Comparison of ENCODE assay signal across 27 mouse cellular contexts in the genomic region with DNA sequence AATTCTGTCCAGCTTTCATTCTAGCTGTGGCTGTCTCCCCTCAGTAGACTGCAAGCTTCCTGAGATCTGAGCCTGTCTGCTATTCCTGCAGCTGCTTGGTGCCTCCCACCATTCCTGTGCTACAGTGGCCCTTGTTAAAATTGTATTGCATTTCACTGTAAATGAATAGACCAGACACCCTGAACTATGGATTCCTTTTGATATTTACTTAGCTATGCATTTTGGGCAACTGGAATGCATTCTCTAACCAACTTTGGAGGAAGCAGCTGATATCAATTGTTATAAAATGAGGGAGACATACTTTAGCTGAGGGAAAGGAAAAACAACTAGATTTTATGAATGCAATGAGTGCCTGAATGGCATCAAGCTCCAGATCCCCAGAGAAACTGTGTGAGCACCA.
A peak's percentile ranks its signal among the peaks of the same experiment; 100 is the strongest.
DNase-seq lines count a peak whose midpoint lies in the region; ATAC-seq and TF ChIP-seq lines count a peak whose summit lies in the region.
"Had no signal": no experiment of that assay in that cellular context is flagged by ENCODE, and none has a peak within 500 bp of the region (broad histone marks: within the 10 kb centered on the region; RNA-seq: fewer than 3 reads in every experiment).

No protein-coding gene starts in this region.

- no peaks in the 10 kb centered on the region for H3K9me3 ChIP-seq in midbrain, embryonic 15.5 days
- H3K9me3 ChIP-seq in midbrain, embryonic 11.5 days (ENCODE audit: control insufficient read depth, low read length): no peaks in the 10 kb centered on the region; the same call in 1 of the 2 replicates
- H3K9me3 ChIP-seq: embryonic facial prominence, embryonic 15.5 days; forebrain, embryonic 12.5 days; heart, embryonic 12.5 days; heart, embryonic 15.5 days; hindbrain, embryonic 13.5 days; intestine, embryonic 15.5 days had no signal

- peak; percentile 62 for ATAC-seq in frontal cortex, adult (ENCODE audit: low TSS enrichment)
- no peak for ATAC-seq in midbrain, embryonic 15.5 days (replicated peaks)
- ATAC-seq in midbrain, embryonic 11.5 days (ENCODE audit: low FRiP score): no peak
- ATAC-seq: CD4-positive, CD25-positive, alpha-beta regulatory T cell, adult 4 months; forebrain, embryonic 16.5 days; hindbrain, embryonic 16.5 days; intestine, embryonic 15.5 days had no signal

- no peak overlapping the region for H3K9ac ChIP-seq in midbrain, embryonic 15.5 days
- no peak overlapping the region for H3K9ac ChIP-seq in midbrain, embryonic 11.5 days (ENCODE audit: low read length)
- H3K9ac ChIP-seq: embryonic facial prominence, embryonic 15.5 days; forebrain, embryonic 12.5 days; heart, embryonic 12.5 days; heart, embryonic 15.5 days; hindbrain, embryonic 13.5 days; intestine, embryonic 15.5 days had no signal

- peak overlapping the region; percentile 32; the same call in 1 of the 2 replicates for H3K27ac ChIP-seq in left cerebral cortex, adult 2 months
- H3K27ac ChIP-seq in midbrain, embryonic 15.5 days: 0 out of 2 replicates have a peak overlapping the region, but pooled peaks have one; percentile 18
- H3K27ac ChIP-seq in midbrain, embryonic 11.5 days (ENCODE audit: low read depth, low read length): no peak overlapping the region
- H3K27ac ChIP-seq: embryonic facial prominence, embryonic 15.5 days; forebrain, embryonic 12.5 days; heart, embryonic 15.5 days; hindbrain, embryonic 10.5 days; hindbrain, embryonic 13.5 days; intestine, embryonic 15.5 days had no signal

- no peaks in the 10 kb centered on the region for H3K36me3 ChIP-seq in midbrain, embryonic 15.5 days (replicated peaks)
- H3K36me3 ChIP-seq in midbrain, embryonic 11.5 days (ENCODE audit: control insufficient read depth, insufficient read depth, low read length): no peaks in the 10 kb centered on the region
- H3K36me3 ChIP-seq: embryonic facial prominence, embryonic 15.5 days; forebrain, embryonic 12.5 days; heart, embryonic 12.5 days; heart, embryonic 15.5 days; hindbrain, embryonic 10.5 days; intestine, embryonic 15.5 days had no signal

- no peak overlapping the region for H3K4me3 ChIP-seq in left cerebral cortex, adult 2 months
- no peak overlapping the region for H3K4me3 ChIP-seq in midbrain, embryonic 15.5 days
- no peak overlapping the region for H3K4me3 ChIP-seq in midbrain, embryonic 11.5 days (ENCODE audit: low read depth, low read length)
- H3K4me3 ChIP-seq: embryonic facial prominence, embryonic 15.5 days; forebrain, embryonic 12.5 days; heart, embryonic 12.5 days; heart, embryonic 15.5 days; hindbrain, embryonic 10.5 days; hindbrain, embryonic 13.5 days; intestine, embryonic 15.5 days had no signal

- H3K27me3 ChIP-seq in midbrain, embryonic 15.5 days (replicated peaks): no peaks in the 10 kb centered on the region
- no peaks in the 10 kb centered on the region for H3K27me3 ChIP-seq in midbrain, embryonic 11.5 days (ENCODE audit: control insufficient read depth, insufficient read depth, low read length)
- H3K27me3 ChIP-seq: embryonic facial prominence, embryonic 15.5 days; forebrain, embryonic 12.5 days; heart, embryonic 12.5 days; heart, embryonic 15.5 days; hindbrain, embryonic 13.5 days; intestine, embryonic 15.5 days had no signal

- TF ChIP-seq CTCF in left cerebral cortex, adult 2 months (IDR thresholded peaks at IDR 0.05): no peak

- no peak overlapping the region for H3K4me2 ChIP-seq in midbrain, embryonic 15.5 days
- no peak overlapping the region for H3K4me2 ChIP-seq in midbrain, embryonic 11.5 days
- H3K4me2 ChIP-seq: embryonic facial prominence, embryonic 15.5 days; forebrain, embryonic 12.5 days; heart, embryonic 12.5 days; heart, embryonic 15.5 days; hindbrain, embryonic 13.5 days; intestine, embryonic 15.5 days had no signal

- peaks cover 12% of the 10 kb centered on the region for H3K4me1 ChIP-seq in midbrain, embryonic 15.5 days
- peaks cover 5% of the 10 kb centered on the region; the same call in 1 of the 2 replicates for H3K4me1 ChIP-seq in midbrain, embryonic 11.5 days (ENCODE audit: control insufficient read depth, insufficient read depth, low read length)
- H3K4me1 ChIP-seq: embryonic facial prominence, embryonic 15.5 days; heart, embryonic 12.5 days; heart, embryonic 15.5 days; intestine, embryonic 15.5 days had no signal

- no peak for DNase-seq in frontal cortex, postnatal 14 days (ENCODE audit: low spot score in 2 of 2)
- DNase-seq in left cerebral cortex, adult 2 months (ENCODE audit: extremely low spot score in 1 of 2, low spot score in 2 of 2): no peak
- DNase-seq in left cerebral cortex, postnatal 10 days (ENCODE audit: extremely low spot score in 1 of 2, low spot score in 2 of 2): no peak
- DNase-seq in midbrain, embryonic 11.5 days (ENCODE audit: low spot score, missing footprints): no peak
- DNase-seq in cerebellum, adult 11 months: no peak
- DNase-seq: adrenal gland, postnatal 10 days; adrenal gland, postnatal 36 days; cerebellum, adult 2 months; cerebellum, adult 9-11 months; cerebellum, postnatal 25 days; embryo, embryonic 11 days; gastrocnemius, postnatal 25 days; heart, adult 18-20 months; heart, postnatal 10 days; heart, postnatal 36 days had no signal

- intact Hi-C loops in left cerebral cortex, adult 2 months (cut with DNase I): loop anchor here (1.0 kb wide), 1 partner anchor 12 kb away; no protein-coding TSS in a partner anchor
- intact Hi-C loops in left cerebral cortex, postnatal 10 days (cut with DNase I): no loop called here
